Mouse (Mus musculus) intestine, postnatal 0 days (tissue): ENCODE results near the gene A1bg. TPM values are rescaled to one million over a fixed set of nuclear protein-coding genes. Genes with fewer than 3 reads are reported as not detected.

Experiments
- ATAC-seq: fragments of 200-750 bp; cut with Nextera tagmentation; 2 replicates; pipeline ENCODE4 v1.8.0; 2017; ENCODE audit warnings: mild to moderate bottlenecking, moderate TSS enrichment, moderate library complexity
- H3K27ac ChIP-seq: fragments of 300-500 bp; sonication (generic); 2 replicates; pipeline ENCODE4 v1.5.1; 2014; ENCODE audit warnings: mild to moderate bottlenecking, low read depth, low read length, moderate library complexity
- H3K27me3 ChIP-seq: fragments of 300-500 bp; sonication (generic); replicated peaks from 2 replicates; pipeline ENCODE4 v1.6.1; 2014; ENCODE audit warnings: low read length, mixed read lengths; ENCODE audit not compliant: control insufficient read depth, insufficient read depth
- H3K36me3 ChIP-seq: fragments of 300-500 bp; sonication (generic); 2 replicates; pipeline ENCODE4 v1.6.1; 2014; ENCODE audit warnings: mild to moderate bottlenecking, moderate library complexity; ENCODE audit not compliant: control insufficient read depth, insufficient read depth
- H3K4me1 ChIP-seq: fragments of 300-500 bp; sonication (generic); replicated peaks from 2 replicates; pipeline ENCODE4 v1.6.1; 2014; ENCODE audit warnings: antibody characterized with exemption, low read length, mixed read lengths; ENCODE audit not compliant: control insufficient read depth, insufficient read depth
- H3K4me2 ChIP-seq: fragments of 300-500 bp; sonication (generic); replicated peaks from 2 replicates; pipeline ENCODE4 v1.6.1; 2014; ENCODE audit warnings: low read depth, mild to moderate bottlenecking, moderate library complexity
- H3K4me3 ChIP-seq: fragments of 300-500 bp; sonication (generic); 2 replicates; pipeline ENCODE4 v1.5.1; 2014; ENCODE audit warnings: low read depth, low read length
- H3K9ac ChIP-seq: fragments of 300-500 bp; sonication (generic); 2 replicates; pipeline ENCODE4 v1.6.1; 2014; ENCODE audit warnings: mild to moderate bottlenecking, low read depth, low read length
- H3K9me3 ChIP-seq: fragments of 300-500 bp; sonication (generic); 2 replicates; pipeline ENCODE4 v1.6.1; 2016; ENCODE audit warnings: mixed run types; ENCODE audit not compliant: control insufficient read depth
- CTCF ChIP-seq: sonication (generic); IDR thresholded peaks from 2 replicates; pipeline ENCODE4 v1.5.1; 2016; ENCODE audit warnings: low read depth, mild to moderate bottlenecking, control low read depth, antibody characterized with exemption, moderate library complexity
- WGBS: fragments of 180-500 bp; shearing (Covaris S2); extraction: QIAGEN DNeasy Blood & Tissue Kit; methylation state at CpG from one replicate; pipeline ENCODE4 v1.1.7; 2014; 5-methylcytosine and 5-hydroxymethylcytosine counted together
- polyA plus RNA-seq: library from polyadenylated mRNA; unstranded; fragments of >200 nt; fragmentation: Nextera tagmentation; extraction: Ambion mirVana; gene quantifications from 2 replicates; pipeline ENCODE4 v1.2.1, GENCODE M21; 2015

Gene A1bg
- not detected in 2 replicates for polyA plus RNA-seq

GRCm38 (mm10) chr15:60922912-60923311, at the start of gene A1bg:
TSS of gene A1bg (minus strand) at chr15:60923012.
- Histone ChIP-seq H3K4me3 (no peak within 1 kb of the TSS), H3K36me3 (no peaks in the 10 kb centered on the region), H3K4me1 (no peaks in the 10 kb centered on the region), H3K27ac (no peak within 1 kb of the TSS), H3K9ac (no peak within 1 kb of the TSS), H3K27me3 (no peaks in the 10 kb centered on the region), H3K9me3 (no peaks in the 10 kb centered on the region), H3K4me2 (no peak within 1 kb of the TSS)
- no peak for ATAC-seq
- TF ChIP-seq CTCF, result no peak

DNA sequence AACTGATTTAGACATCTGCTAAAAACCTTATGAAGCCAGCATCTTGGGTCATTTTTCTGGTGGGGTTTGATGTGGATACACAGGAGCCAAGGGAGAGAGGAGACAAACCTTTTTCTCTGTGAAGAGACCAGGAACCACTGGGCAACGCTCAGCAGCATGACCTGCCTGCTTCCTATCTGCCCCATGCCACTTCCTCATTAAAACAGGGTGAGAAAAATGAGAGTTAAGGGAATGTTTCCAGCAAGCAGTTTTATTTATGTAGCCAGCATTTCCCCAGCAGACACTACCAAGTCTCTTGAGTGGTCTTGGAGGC, 45.7 kb upstream of the A1bg start:
- Histone ChIP-seq H3K4me2 (no peak overlapping the region), H3K9ac (no peak overlapping the region), H3K9me3 (no peaks in the 10 kb centered on the region), H3K36me3 (no peaks in the 10 kb centered on the region), H3K27ac (no peak overlapping the region), H3K27me3 (no peaks in the 10 kb centered on the region), H3K4me1 (no peaks in the 10 kb centered on the region), H3K4me3 (no peak overlapping the region)
- ATAC-seq, result no peak
- no peak for TF ChIP-seq CTCF
- whole genome bisulfite sequencing, result 78% methylated on average over 1 of the region's 1 CpGs

DNA sequence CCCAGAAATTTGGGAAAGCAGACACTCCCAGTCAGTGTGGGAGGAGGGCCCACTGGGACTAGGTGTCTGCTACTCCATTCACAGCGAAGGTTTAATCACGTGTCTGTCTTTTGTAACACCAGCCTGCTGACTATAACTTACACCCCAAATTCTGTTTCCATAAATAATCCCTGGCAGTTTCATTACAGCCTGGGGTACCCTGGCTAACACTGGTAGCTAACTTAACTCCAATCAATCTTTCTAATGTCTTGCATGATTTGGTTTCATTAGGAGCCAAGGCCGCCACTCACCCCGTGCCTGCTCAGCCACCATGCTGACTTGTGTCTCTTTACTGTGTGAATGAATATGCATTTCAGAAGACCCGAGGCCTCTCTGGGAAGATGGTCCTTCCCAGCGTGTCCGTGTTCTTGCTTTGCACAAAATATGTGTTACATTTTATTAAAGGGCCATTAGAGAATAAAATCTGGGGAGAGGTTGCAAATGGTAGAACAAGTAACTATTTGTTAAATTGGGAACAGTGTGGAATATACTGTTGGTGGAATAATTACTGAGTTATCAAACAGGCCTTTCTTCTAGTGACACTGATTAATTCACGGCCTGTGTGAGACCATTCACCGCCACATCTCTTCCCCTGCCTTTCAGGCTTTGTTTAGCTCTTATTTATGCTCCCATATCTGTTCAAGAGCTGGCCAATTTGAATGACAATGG, 45.2 kb upstream of the A1bg start:
- Histone ChIP-seq H3K27ac (no peak overlapping the region), H3K4me2 (no peak overlapping the region), H3K36me3 (no peaks in the 10 kb centered on the region), H3K4me1 (no peaks in the 10 kb centered on the region), H3K4me3 (no peak overlapping the region), H3K9ac (no peak overlapping the region), H3K27me3 (no peaks in the 10 kb centered on the region), H3K9me3 (no peaks in the 10 kb centered on the region)
- no peak for ATAC-seq
- no peak for TF ChIP-seq CTCF
- WGBS, result 77% methylated on average over 9 of the region's 9 CpGs

DNA sequence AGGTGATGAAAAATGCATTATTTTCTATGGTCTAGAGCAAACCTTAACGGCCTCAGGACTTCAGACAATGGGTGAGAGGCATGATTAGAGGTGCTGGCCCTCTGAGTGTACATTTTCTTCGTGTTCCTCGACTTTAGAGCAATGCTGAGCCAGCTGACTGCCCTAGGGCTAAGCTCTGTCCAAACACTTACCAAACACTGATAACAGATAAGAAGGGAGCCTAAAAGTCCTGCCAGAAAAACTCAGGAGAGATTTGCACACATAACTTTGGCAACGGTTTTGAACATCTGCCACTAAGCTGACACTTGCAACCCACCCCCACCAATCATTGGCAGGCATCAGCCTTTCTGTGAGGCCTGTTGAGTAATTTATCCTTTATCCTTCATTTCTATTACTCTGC, 2.9 kb upstream of the A1bg start:
- 34% methylated on average over 4 of the region's 4 CpGs for WGBS
- no peak for TF ChIP-seq CTCF
- Histone ChIP-seq H3K9me3 (no peaks in the 10 kb centered on the region), H3K36me3 (no peaks in the 10 kb centered on the region), H3K4me3 (no peak overlapping the region), H3K4me2 (no peak overlapping the region), H3K27me3 (no peaks in the 10 kb centered on the region), H3K4me1 (no peaks in the 10 kb centered on the region), H3K27ac (no peak overlapping the region), H3K9ac (no peak overlapping the region)
- no peak for ATAC-seq

DNA sequence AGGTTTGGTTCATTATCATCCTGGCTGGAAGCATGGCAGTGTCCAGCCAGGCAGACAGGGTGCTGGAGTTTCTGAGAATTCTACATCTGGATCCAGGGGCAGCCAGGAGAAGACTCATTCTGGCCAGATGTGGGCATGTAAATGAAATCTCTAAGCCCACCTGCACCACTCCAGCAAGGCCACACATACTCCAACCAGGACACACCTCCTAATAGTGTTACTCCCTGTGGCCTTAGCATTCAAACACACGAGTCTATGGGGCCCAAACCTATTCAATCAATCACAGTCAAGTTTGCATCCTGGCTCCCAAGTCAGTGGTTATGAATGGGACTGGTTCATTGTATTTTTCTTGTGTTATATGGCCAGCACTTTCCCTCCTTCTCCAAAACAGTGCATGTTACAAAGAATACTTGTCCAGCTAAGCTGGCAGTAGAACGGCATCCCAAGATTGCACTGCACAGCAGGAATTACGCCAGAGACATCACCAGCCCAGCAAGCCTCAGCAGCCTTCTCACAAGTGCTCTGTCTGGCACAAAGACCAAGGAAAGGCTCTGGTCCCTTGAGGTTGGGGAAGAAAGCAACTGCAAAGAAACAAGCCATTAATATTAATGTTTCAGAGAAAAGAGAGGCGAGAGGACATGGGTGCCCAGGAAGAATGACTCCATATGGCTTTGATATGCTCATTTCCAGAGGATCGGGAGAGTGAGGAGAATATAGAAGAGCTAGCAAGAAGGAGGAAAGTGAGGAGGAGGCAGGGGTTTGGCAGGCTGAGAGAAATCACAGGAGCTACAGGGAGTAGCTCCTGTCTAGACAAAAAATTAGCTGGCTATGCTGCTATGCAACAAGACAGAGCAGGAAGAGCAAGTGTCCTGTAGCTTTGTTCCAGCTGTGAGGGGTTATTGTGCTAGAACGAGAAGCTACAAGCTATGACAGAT, 18.8 kb downstream of the A1bg start:
- ATAC-seq, result no peak

GRCm38 (mm10) chr15:60898187-60898965, 24.4 kb downstream of the A1bg start:
- no peak overlapping the region for H3K4me3 ChIP-seq
- H3K4me2 ChIP-seq, result no peak overlapping the region
- H3K9me3 ChIP-seq, result no peaks in the 10 kb centered on the region
- TF ChIP-seq CTCF, result no peak
- H3K9ac ChIP-seq, result no peak overlapping the region
- no peaks in the 10 kb centered on the region for H3K4me1 ChIP-seq
- H3K36me3 ChIP-seq, result no peaks in the 10 kb centered on the region
- H3K27ac ChIP-seq, result no peak overlapping the region
- H3K27me3 ChIP-seq, result no peaks in the 10 kb centered on the region
- ATAC-seq, result no peak
- 77% methylated on average over 6 of the region's 6 CpGs for WGBS

More for the DNA sequence above, 18.8 kb downstream of the A1bg start:
- no peak overlapping the region for H3K27ac ChIP-seq
- no peak overlapping the region for H3K4me2 ChIP-seq
- H3K4me1 ChIP-seq, result no peaks in the 10 kb centered on the region
- no peak overlapping the region for H3K4me3 ChIP-seq
- H3K36me3 ChIP-seq, result no peaks in the 10 kb centered on the region
- no peak for TF ChIP-seq CTCF
- WGBS, result 67% methylated on average over 6 of the region's 6 CpGs
- no peaks in the 10 kb centered on the region for H3K27me3 ChIP-seq
- no peaks in the 10 kb centered on the region for H3K9me3 ChIP-seq
- H3K9ac ChIP-seq, result no peak overlapping the region
